In genomic region chr13:58418656-58419055, GRCm38 (mm10) we compare ENCODE assay signal across 30 mouse cellular contexts. TPM values are rescaled to one million over a fixed set of nuclear protein-coding genes. Genes with fewer than 3 reads are reported as not detected.
DNase-seq lines count a peak whose midpoint lies in the region; ATAC-seq and TF ChIP-seq lines count a peak whose summit lies in the region.
"Had no signal": no experiment of that assay in that cellular context is flagged by ENCODE, and none has a peak within 500 bp of the region (broad histone marks: within the 10 kb centered on the region; RNA-seq: fewer than 3 reads in every experiment).

No protein-coding gene starts in this region.

- dilution Hi-C loops in CH12.LX (cut with MboI; ENCODE audit: extremely low pct_ligation_motif_present, extremely low pct_unique_long_range_greater_than_20kb, low sequenced_read_pairs): no loop called here

- no peak for ATAC-seq in midbrain, embryonic 11.5 days (ENCODE audit: low FRiP score)
- ATAC-seq: activated CD4-positive, CD25-positive, alpha-beta regulatory T cell, adult 4 months; forebrain, embryonic 15.5 days; hindbrain, embryonic 16.5 days had no signal

- H3K4me1 ChIP-seq in midbrain, embryonic 11.5 days (ENCODE audit: control insufficient read depth, insufficient read depth, low read length): no peaks in the 10 kb centered on the region
- H3K4me1 ChIP-seq in midbrain, embryonic 10.5 days: 0 out of 2 replicates have a peak, but pooled peaks cover 6% of the 10 kb centered on the region
- H3K4me1 ChIP-seq in CH12.LX (ENCODE audit: control insufficient read depth in 1 of 2, insufficient read depth in 2 of 2): peaks cover 3 to 12% of the 10 kb centered on the region in 2 experiments; a peak in 3 of 4 replicates
- H3K4me1 ChIP-seq: embryonic facial prominence, embryonic 10.5 days; forebrain, embryonic 12.5 days; forebrain, embryonic 15.5 days; hindbrain, embryonic 10.5 days had no signal

- no peak for TF ChIP-seq RAD21 in CH12.LX (IDR thresholded peaks at IDR 0.05; ENCODE audit: low read depth, low read length)

- no peaks in the 10 kb centered on the region for H3K36me3 ChIP-seq in midbrain, embryonic 11.5 days (ENCODE audit: control insufficient read depth, insufficient read depth, low read length)
- no peaks in the 10 kb centered on the region for H3K36me3 ChIP-seq in midbrain, embryonic 10.5 days
- H3K36me3 ChIP-seq in CH12.LX (replicated peaks in 1 of 2; ENCODE audit: control insufficient read depth in 1 of 2, insufficient read depth in 1 of 2, low read length in 1 of 2): no peaks in the 10 kb centered on the region
- H3K36me3 ChIP-seq in splenic B cell, adult 2 months (ENCODE audit: control insufficient read depth, insufficient read depth, low read length, poor library complexity, severe bottlenecking): no peaks in the 10 kb centered on the region
- H3K36me3 ChIP-seq: embryonic facial prominence, embryonic 10.5 days; embryonic facial prominence, embryonic 13.5 days; forebrain, embryonic 12.5 days; forebrain, embryonic 15.5 days; hindbrain, embryonic 10.5 days had no signal

- no peaks in the 10 kb centered on the region for H3K79me2 ChIP-seq in CH12.LX (replicated peaks; ENCODE audit: control insufficient read depth, extremely low read depth, insufficient read depth, poor library complexity, severe bottlenecking)

- in situ Hi-C loops in CH12.LX (cut with MboI; ENCODE audit: low pct_ligation_motif_present, low pct_unique_long_range_greater_than_20kb, low sequenced_read_pairs): no loop called here

- no peak for TF ChIP-seq POLR2A in CH12.LX (IDR thresholded peaks at IDR 0.05; ENCODE audit: low read depth, low read length)

- no peak overlapping the region for H3K4me2 ChIP-seq in midbrain, embryonic 11.5 days
- 0 out of 2 replicates have a peak overlapping the region, but pooled peaks have one; percentile 2 for H3K4me2 ChIP-seq in CH12.LX (ENCODE audit: insufficient read depth, low read depth, poor library complexity, severe bottlenecking)
- H3K4me2 ChIP-seq: embryonic facial prominence, embryonic 13.5 days; forebrain, embryonic 12.5 days; forebrain, embryonic 15.5 days; heart, embryonic 11.5 days; hindbrain, embryonic 13.5 days had no signal

- H3K9ac ChIP-seq in midbrain, embryonic 11.5 days (ENCODE audit: low read length): no peak overlapping the region
- no peak overlapping the region for H3K9ac ChIP-seq in CH12.LX (ENCODE audit: insufficient read depth, low read depth)
- H3K9ac ChIP-seq: embryonic facial prominence, embryonic 13.5 days; forebrain, embryonic 12.5 days; forebrain, embryonic 15.5 days; hindbrain, embryonic 13.5 days had no signal

- peak; percentile 64 for DNase-seq in midbrain, embryonic 11.5 days (ENCODE audit: low spot score, missing footprints)
- DNase-seq in midbrain, embryonic 10.5 days (ENCODE audit: low spot score): no peak
- DNase-seq in testis, postnatal 10 days (ENCODE audit: low spot score): peak; percentile 24
- DNase-seq in testis, postnatal 14 days (ENCODE audit: low spot score): no peak
- DNase-seq in CH12.LX (ENCODE audit: extremely low read depth) (peak; percentile 33), liver (no peak)
- peak; percentile 63 for DNase-seq in splenic B cell, adult 2 months (ENCODE audit: low read depth, low spot score)
- DNase-seq in lung, postnatal 14 days: no peak
- DNase-seq: adrenal gland, adult 8-10 months; adrenal gland, postnatal 25 days; cerebellum, adult 11-12 months; cerebellum, adult 8-10 months; cerebellum, postnatal 10 days; cerebellum, postnatal 36 days; embryo, embryonic 11 days; gastrocnemius, postnatal 10 days; gastrocnemius, postnatal 36 days; heart, postnatal 36 days had no signal

- H3K27me3 ChIP-seq in midbrain, embryonic 11.5 days (ENCODE audit: control insufficient read depth, insufficient read depth, low read length): no peaks in the 10 kb centered on the region
- no peaks in the 10 kb centered on the region for H3K27me3 ChIP-seq in midbrain, embryonic 10.5 days (ENCODE audit: low read depth, poor library complexity, severe bottlenecking)
- peaks cover 4% of the 10 kb centered on the region for H3K27me3 ChIP-seq in CH12.LX (replicated peaks)
- H3K27me3 ChIP-seq in splenic B cell, adult 2 months (ENCODE audit: control insufficient read depth, insufficient read depth, low read length, poor library complexity, severe bottlenecking): no peaks in the 10 kb centered on the region
- H3K27me3 ChIP-seq: embryonic facial prominence, embryonic 13.5 days; forebrain, embryonic 12.5 days; forebrain, embryonic 15.5 days; hindbrain, embryonic 13.5 days had no signal

- H3K27ac ChIP-seq in midbrain, embryonic 11.5 days (ENCODE audit: low read depth, low read length): no peak overlapping the region
- no peak overlapping the region for H3K27ac ChIP-seq in midbrain, embryonic 10.5 days (replicated peaks)
- no peak overlapping the region for H3K27ac ChIP-seq in CH12.LX (ENCODE audit: insufficient read depth, low read depth)
- H3K27ac ChIP-seq: embryonic facial prominence, embryonic 10.5 days; embryonic facial prominence, embryonic 13.5 days; forebrain, embryonic 12.5 days; forebrain, embryonic 15.5 days; hindbrain, embryonic 10.5 days; hindbrain, embryonic 13.5 days had no signal

- no peak for TF ChIP-seq EP300 in CH12.LX (IDR thresholded peaks at IDR 0.05; ENCODE audit: low read length)

- H3K9me3 ChIP-seq in midbrain, embryonic 11.5 days (ENCODE audit: control insufficient read depth, low read length): no peaks in the 10 kb centered on the region
- no peaks in the 10 kb centered on the region; the same call in 1 of the 2 replicates for H3K9me3 ChIP-seq in midbrain, embryonic 10.5 days (replicated peaks)
- peaks cover 9% of the 10 kb centered on the region for H3K9me3 ChIP-seq in CH12.LX (replicated peaks; ENCODE audit: low read length)
- H3K9me3 ChIP-seq: embryonic facial prominence, embryonic 10.5 days; embryonic facial prominence, embryonic 13.5 days; forebrain, embryonic 12.5 days; forebrain, embryonic 15.5 days; hindbrain, embryonic 10.5 days; hindbrain, embryonic 13.5 days had no signal

- WGBS in midbrain, embryonic 11.5 days: 79% methylated on average over 4 of the region's 4 CpGs
- WGBS in midbrain, embryonic 10.5 days: 90% methylated on average over 4 of the region's 4 CpGs

- no peak overlapping the region for H3K4me3 ChIP-seq in midbrain, embryonic 11.5 days (ENCODE audit: low read depth, low read length)
- H3K4me3 ChIP-seq in midbrain, embryonic 10.5 days: no peak overlapping the region
- peak overlapping the region in 1 of 3 experiments; percentile 5 for H3K4me3 ChIP-seq in CH12.LX (replicated peaks in 1 of 3; ENCODE audit: low read depth in 2 of 3, low read length in 2 of 3, poor library complexity in 1 of 3)
- H3K4me3 ChIP-seq: embryonic facial prominence, embryonic 10.5 days; embryonic facial prominence, embryonic 13.5 days; erythroblast, embryonic 14.5 days; forebrain, embryonic 12.5 days; forebrain, embryonic 15.5 days; hindbrain, embryonic 10.5 days; hindbrain, embryonic 13.5 days had no signal

- no peak for TF ChIP-seq CTCF in CH12.LX (conservative IDR thresholded peaks at IDR 0.05 in 1 of 2, IDR thresholded peaks at IDR 0.05 in 1 of 2; ENCODE audit: low read depth in 2 of 2, low read length in 2 of 2)

TF ChIP-seq in CH12.LX, 34 proteins besides CTCF, POLR2A, EP300 and RAD21:
- TF ChIP-seq PAX5 (IDR thresholded peaks at IDR 0.05; ENCODE audit: low read length): no peak
- TF ChIP-seq MEF2A (IDR thresholded peaks at IDR 0.05; ENCODE audit: borderline replicate concordance, low read depth, low read length): peak; percentile 52; the same call in 1 of the 2 replicates
- TF ChIP-seq ZNF384 (IDR thresholded peaks at IDR 0.05; ENCODE audit: low read depth, low read length): peak; percentile 54; the same call in 1 of the 2 replicates

RNA-seq across cellular contexts. Expression of gene Hnrnpk, which starts 15.5 kb away (rescaled TPM):
- polyA plus RNA-seq in midbrain, embryonic 11.5 days (2014; fragmentation: Nextera tagmentation; extraction: Ambion mirVana): 2,649 and 2,712 TPM in 2 replicates
- 2,221 and 2,293 TPM in 2 replicates for polyA plus RNA-seq in midbrain, embryonic 10.5 days (2016; fragmentation: Nextera tagmentation; extraction: Ambion mirVana)
- total RNA-seq in CH12.LX (2012; rRNA removed) (411 and 510 TPM in 2 replicates), CH12.LX (2014; rRNA removed) (1,174 and 1,271 TPM in 2 replicates)
- polyA plus RNA-seq in CH12.LX (2012; ENCODE audit: insufficient read length, low read depth): 1,522 and 1,549 TPM in 2 replicates

RNA-seq across cellular contexts. Expression of gene Rmi1, which starts 16.6 kb away (rescaled TPM):
- 34.1 and 36.6 TPM in 2 replicates for polyA plus RNA-seq in midbrain, embryonic 11.5 days (2014; fragmentation: Nextera tagmentation; extraction: Ambion mirVana)
- polyA plus RNA-seq in midbrain, embryonic 10.5 days (2016; fragmentation: Nextera tagmentation; extraction: Ambion mirVana): 27.4 and 31.2 TPM in 2 replicates
- 6.8 and 7.1 TPM in 2 replicates for total RNA-seq in CH12.LX (2012; rRNA removed)
- 7.7 and 8.4 TPM in 2 replicates for total RNA-seq in CH12.LX (2014; rRNA removed)
- polyA plus RNA-seq in CH12.LX (2012; ENCODE audit: insufficient read length, low read depth): 11.0 and 11.1 TPM in 2 replicates

RNA-seq across cellular contexts. Expression of gene 2210016F16Rik, which starts 33.6 kb away (rescaled TPM):
- polyA plus RNA-seq in midbrain, embryonic 11.5 days (2014; fragmentation: Nextera tagmentation; extraction: Ambion mirVana): 31.1 and 34.9 TPM in 2 replicates
- polyA plus RNA-seq in midbrain, embryonic 10.5 days (2016; fragmentation: Nextera tagmentation; extraction: Ambion mirVana): 29.1 and 30.1 TPM in 2 replicates
- total RNA-seq in CH12.LX (2012; rRNA removed) (0.42 and 0.51 TPM in 2 replicates), CH12.LX (2014; rRNA removed) (0.12 TPM in 1 of 2 replicates, not detected in the other)
- 4.7 and 5.3 TPM in 2 replicates for polyA plus RNA-seq in CH12.LX (2012; ENCODE audit: insufficient read length, low read depth)

RNA-seq across cellular contexts. Expression of gene Kif27, which starts 59.7 kb away (rescaled TPM):
- polyA plus RNA-seq in midbrain, embryonic 11.5 days (2014; fragmentation: Nextera tagmentation; extraction: Ambion mirVana): 1.1 and 1.3 TPM in 2 replicates
- 0.78 and 0.98 TPM in 2 replicates for polyA plus RNA-seq in midbrain, embryonic 10.5 days (2016; fragmentation: Nextera tagmentation; extraction: Ambion mirVana)
- total RNA-seq in CH12.LX (2012; rRNA removed) (not detected in 2 replicates), CH12.LX (2014; rRNA removed) (not detected in 2 replicates)
- not detected in 2 replicates for polyA plus RNA-seq in CH12.LX (2012; ENCODE audit: insufficient read length, low read depth)
- total RNA-seq: gastrocnemius, adult 18-20 months; gastrocnemius, postnatal 36 days; granulocyte monocyte progenitor cell, adult 5-6 weeks had no signal
- polyA plus RNA-seq: activated CD4-positive, CD25-positive, alpha-beta regulatory T cell, adult 4 months had no signal

Comparison
In these comparisons a context has a peak if more than half of its experiments do, and no peak if none do; other contexts are left out.
1. DNase-seq: peak in midbrain, embryonic 11.5 days (single experiment), testis, postnatal 10 days (single experiment), CH12.LX (single experiment) and splenic B cell, adult 2 months (single experiment); none in midbrain, embryonic 10.5 days (single experiment), testis, postnatal 14 days (single experiment), liver (single experiment) and lung, postnatal 14 days (single experiment).